Mouse (Mus musculus): Measurements from ENCODE around the gene Dnajc14.

The Dnajc14 gene

GRCm38 (mm10) chr10:128803771-128804270 lies at the start of gene Dnajc14:
Gene Dnajc14, plus strand, starts transcription at chr10:128804062.
- no peak for DNase-seq (ENCODE audit: low read depth, low spot score)

- peak; percentile 34 for DNase-seq (ENCODE audit: low read depth, low spot score)
These were observed 31.0 kb upstream of the Dnajc14 start for GRCm38 (mm10) chr10:128772895-128773294.

- DNase-seq (ENCODE audit: low read depth, low spot score) = peak; percentile 65
These were observed 30.2 kb upstream of the Dnajc14 start for GRCm38 (mm10) chr10:128773685-128774084.

- no peak for DNase-seq (ENCODE audit: low read depth, low spot score)
These were observed 25.4 kb upstream of the Dnajc14 start for GRCm38 (mm10) chr10:128778441-128778840.

GRCm38 (mm10) chr10:128779011-128779795 lies 24.7 kb upstream of the Dnajc14 start:
- DNase-seq (ENCODE audit: low read depth, low spot score) = peak; percentile 38

- no peak for DNase-seq (ENCODE audit: low read depth, low spot score)
These were observed 23.7 kb upstream of the Dnajc14 start for GRCm38 (mm10) chr10:128780200-128780599.

GRCm38 (mm10) chr10:128790398-128791124 lies 13.3 kb upstream of the Dnajc14 start, which contains the start of gene Mmp19:
Gene Mmp19, plus strand, starts transcription at chr10:128790910.
- DNase-seq (ENCODE audit: low read depth, low spot score) = no peak

GRCm38 (mm10) chr10:128792041-128792440 lies 11.8 kb upstream of the Dnajc14 start:
- DNase-seq (ENCODE audit: low read depth, low spot score) = no peak

- DNase-seq (ENCODE audit: low read depth, low spot score) = no peak
These were observed 10.6 kb upstream of the Dnajc14 start for GRCm38 (mm10) chr10:128793258-128793657.

- DNase-seq (ENCODE audit: low read depth, low spot score) = no peak
These were observed 9.5 kb upstream of the Dnajc14 start for GRCm38 (mm10) chr10:128794391-128794790.

GRCm38 (mm10) chr10:128795581-128795980 lies 8.3 kb upstream of the Dnajc14 start:
- DNase-seq (ENCODE audit: low read depth, low spot score) = no peak

GRCm38 (mm10) chr10:128798676-128799075 lies 5.2 kb upstream of the Dnajc14 start:
- DNase-seq (ENCODE audit: low read depth, low spot score) = no peak

- no peak for DNase-seq (ENCODE audit: low read depth, low spot score)
These were observed 1.8 kb upstream of the Dnajc14 start for GRCm38 (mm10) chr10:128801981-128802495.

- no peak for DNase-seq (ENCODE audit: low read depth, low spot score)
These were observed 906 bp upstream of the Dnajc14 start for GRCm38 (mm10) chr10:128802956-128803355.

- no peak for DNase-seq (ENCODE audit: low read depth, low spot score)
These were observed 501 bp upstream of the Dnajc14 start for GRCm38 (mm10) chr10:128803361-128803760.

GRCm38 (mm10) chr10:128804271-128805091 lies 619 bp downstream of the Dnajc14 start, which contains the start of gene Tmem198b:
Gene Tmem198b, minus strand, starts transcription at chr10:128804370.
- peak; percentile 90 for DNase-seq (ENCODE audit: low read depth, low spot score)

GRCm38 (mm10) chr10:128805092-128806000 lies 1.5 kb downstream of the Dnajc14 start:
- DNase-seq (ENCODE audit: low read depth, low spot score) = peak; percentile 99

- DNase-seq (ENCODE audit: low read depth, low spot score) = no peak
These were observed 2.2 kb downstream of the Dnajc14 start for GRCm38 (mm10) chr10:128806086-128806485.

GRCm38 (mm10) chr10:128807018-128807417 lies 3.2 kb downstream of the Dnajc14 start:
- DNase-seq (ENCODE audit: low read depth, low spot score) = no peak

GRCm38 (mm10) chr10:128817033-128817432 lies 13.2 kb downstream of the Dnajc14 start, which contains the start of gene Sarnp:
Gene Sarnp, plus strand, starts transcription at chr10:128817333.
- DNase-seq (ENCODE audit: low read depth, low spot score) = no peak
